Mouse (Mus musculus) cerebellum, adult 2 months (tissue): ENCODE data around the gene Cdc5l.

Source experiments
- CTCF ChIP-seq: fragments of 200-500 bp; IDR thresholded peaks from 2 replicates; pipeline ENCODE4 v1.5.1; 2011; ENCODE audit warnings: low read depth, mild to moderate bottlenecking, control low read depth, low read length, moderate library complexity, borderline replicate concordance; ENCODE audit not compliant: insufficient read depth
- POLR2A ChIP-seq: fragments of 200-500 bp; IDR thresholded peaks from 2 replicates; pipeline ENCODE4 v1.6.1; 2011; ENCODE audit warnings: low read length, control low read depth, borderline replicate concordance; ENCODE audit not compliant: insufficient read depth

GRCm38 (mm10) chr17:45462506-45462905 is 29.0 kb upstream of the Cdc5l start:
- TF ChIP-seq CTCF (no peak), POLR2A (no peak)
